Mouse (Mus musculus): ENCODE measurements around the gene Ilvbl. TPM values are rescaled to one million over a fixed set of nuclear protein-coding genes. Genes with fewer than 3 reads are reported as not detected.

Gene Ilvbl
- polyA plus RNA-seq, 1 experiment from 2014 or later, result 83.1 TPM

Small RNAs within 50 kb of the gene (microRNA-seq; reads per million reads assigned to microRNA genes)
- gene Gm27541, result not detected

Other genes with a start within 250 kb of the Ilvbl start
- gene Agpat3, start 221.9 kb upstream of the Ilvbl start, polyA plus RNA-seq (2015; fragmentation: Nextera tagmentation; extraction: Ambion mirVana), result 30.0 and 42.5 TPM in 2 replicates
- 252 and 268 TPM in 2 replicates for gene Rrp1, start 161.3 kb upstream of the Ilvbl start, polyA plus RNA-seq (2015; fragmentation: Nextera tagmentation; extraction: Ambion mirVana)
- gene Cstb, start 148.7 kb upstream of the Ilvbl start, polyA plus RNA-seq (2015; fragmentation: Nextera tagmentation; extraction: Ambion mirVana), result 288 and 325 TPM in 2 replicates
- 35.9 and 39.9 TPM in 2 replicates for gene Pdxk, start 109.4 kb upstream of the Ilvbl start, polyA plus RNA-seq (2015; fragmentation: Nextera tagmentation; extraction: Ambion mirVana)
- not detected in 2 replicates for gene Olfr1358, start 56.9 kb upstream of the Ilvbl start, polyA plus RNA-seq (2015; fragmentation: Nextera tagmentation; extraction: Ambion mirVana)
- gene Syde1, start 17.6 kb downstream of the Ilvbl start, polyA plus RNA-seq (2015; fragmentation: Nextera tagmentation; extraction: Ambion mirVana), result 12.5 and 13.4 TPM in 2 replicates
- gene Olfr1357, start 43.7 kb downstream of the Ilvbl start, polyA plus RNA-seq (2015; fragmentation: Nextera tagmentation; extraction: Ambion mirVana), result not detected in 2 replicates
- gene Casp14, start 143.9 kb downstream of the Ilvbl start, polyA plus RNA-seq (2015; fragmentation: Nextera tagmentation; extraction: Ambion mirVana), result 0.18 and 0.37 TPM in 2 replicates
- 0.12 TPM in 1 of 2 replicates, not detected in the other for gene Ccdc105, start 178.7 kb downstream of the Ilvbl start, polyA plus RNA-seq (2015; fragmentation: Nextera tagmentation; extraction: Ambion mirVana)
- gene Slc1a6, start 206.2 kb downstream of the Ilvbl start, polyA plus RNA-seq (2015; fragmentation: Nextera tagmentation; extraction: Ambion mirVana), result 0.81 and 1.6 TPM in 2 replicates